Mouse (Mus musculus) G1E (cell line): ENCODE results near the gene Olfr175-ps1.

Experiments used
- CTCF ChIP-seq: IDR thresholded peaks from 2 replicates; pipeline ENCODE4 v1.5.1; 2012; ENCODE audit warnings: low read depth, low read length, inconsistent platforms, mixed read lengths
- GATA1 ChIP-seq: IDR thresholded peaks from 2 replicates; pipeline ENCODE4 v1.6.1; 2012; ENCODE audit warnings: borderline replicate concordance, low read length, inconsistent platforms, mixed read lengths
- GATA2 ChIP-seq: IDR thresholded peaks from 2 replicates; pipeline ENCODE4 v1.6.1; 2012; ENCODE audit warnings: low read depth, low read length, inconsistent platforms, borderline replicate concordance
- POLR2AphosphoS5 ChIP-seq: IDR thresholded peaks from 2 replicates; pipeline ENCODE4 v1.6.1; 2012; ENCODE audit warnings: low read depth, low read length, inconsistent platforms; ENCODE audit not compliant: insufficient replicate concordance

DNA sequence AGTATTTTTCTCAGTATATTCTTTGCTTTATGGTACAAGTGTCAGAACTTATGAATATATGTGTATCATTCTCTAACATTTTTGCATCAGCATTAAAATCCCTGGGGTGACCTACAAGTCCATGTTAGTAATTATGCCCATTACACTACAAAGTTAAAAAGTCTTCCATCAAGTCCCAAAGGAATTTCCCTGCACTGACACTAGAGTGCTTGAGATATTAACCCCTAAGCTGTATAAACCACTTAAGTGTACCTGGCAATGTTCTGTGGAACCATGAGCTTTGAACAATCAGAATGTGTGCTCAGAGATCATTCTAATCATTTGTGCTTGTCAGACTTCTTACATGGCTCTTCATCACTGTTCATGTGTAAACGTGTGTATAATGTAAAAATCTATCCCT, 48.1 kb upstream of the Olfr175-ps1 start, which contains the start of gene Olfr177:
- TF ChIP-seq CTCF (no peak), GATA1 (no peak), POLR2AphosphoS5 (no peak), GATA2 (no peak)
